Mouse (Mus musculus): ENCODE measurements around the gene Nfix. TPM values are rescaled to one million over a fixed set of nuclear protein-coding genes. Genes with fewer than 3 reads are reported as not detected.

The Nfix gene
- polyA plus RNA-seq, 1 experiment from 2014 or later, result 7.7 TPM

DNA sequence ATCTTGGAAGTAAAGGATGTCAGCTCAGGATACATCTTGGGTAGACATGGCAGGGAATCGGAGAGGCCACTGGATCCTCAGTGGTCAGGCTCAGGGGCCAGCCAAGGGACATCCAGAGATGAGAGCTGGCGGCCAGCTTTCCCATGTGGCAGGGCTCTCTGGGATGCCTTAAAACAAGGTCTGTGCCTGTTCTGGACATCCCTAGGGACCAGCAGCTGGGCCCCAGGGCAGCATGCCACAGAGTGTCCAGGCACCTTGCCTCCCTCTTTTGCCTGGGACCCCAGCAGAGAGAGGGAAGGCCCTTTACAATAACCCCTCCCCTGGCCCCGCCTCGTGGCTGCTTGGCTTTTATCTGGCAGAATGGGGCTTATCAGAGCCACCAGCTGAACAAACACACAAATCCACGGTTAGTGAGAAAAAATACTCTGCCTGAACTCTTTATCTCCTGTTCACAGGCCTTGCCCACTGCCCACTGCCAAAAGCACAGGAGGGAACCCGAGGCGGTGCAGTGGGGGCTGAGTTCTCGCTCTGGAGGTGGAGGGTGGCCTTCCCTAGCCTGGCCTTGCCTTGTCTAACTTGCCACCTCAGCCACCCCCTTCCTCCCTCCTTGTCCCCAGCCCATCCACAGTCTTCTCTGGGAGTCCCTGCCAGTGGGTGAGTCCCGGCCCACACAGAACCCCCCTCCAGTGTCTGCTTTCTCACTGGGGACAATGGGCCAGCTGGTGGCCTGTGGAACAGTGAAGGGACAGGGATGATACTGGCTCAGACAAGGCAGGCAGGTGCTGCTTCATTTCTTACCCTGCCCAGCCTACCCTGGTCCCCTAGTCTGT lies 69.4 kb downstream of the Nfix start:
- H3K9me3 ChIP-seq (ENCODE audit: control insufficient read depth, low read length), result no peaks in the 10 kb centered on the region
- H3K4me1 ChIP-seq (replicated peaks; ENCODE audit: control insufficient read depth, insufficient read depth, low read length), result peaks cover 29% of the 10 kb centered on the region
- no peak overlapping the region for H3K4me3 ChIP-seq (ENCODE audit: low read depth, low read length)
- peak overlapping the region; percentile 39 for H3K9ac ChIP-seq (ENCODE audit: low read length)
- H3K36me3 ChIP-seq (ENCODE audit: control insufficient read depth, insufficient read depth, low read length), result no peaks in the 10 kb centered on the region; the same call in 1 of the 2 replicates
- 41% methylated on average over 9 of the region's 9 CpGs for WGBS
- H3K4me2 ChIP-seq (ENCODE audit: low read depth, low read length, severe bottlenecking), result no peak overlapping the region
- ATAC-seq (replicated peaks; ENCODE audit: low FRiP score) (peak; percentile 42; the same call in 1 of the 2 replicates), DNase-seq (ENCODE audit: low spot score) (no peak)
- H3K27me3 ChIP-seq (ENCODE audit: control insufficient read depth, insufficient read depth, low read length), result 0 out of 2 replicates have a peak, but pooled peaks cover 6% of the 10 kb centered on the region
- H3K27ac ChIP-seq (ENCODE audit: low read depth, low read length), result peak overlapping the region; percentile 71

DNA sequence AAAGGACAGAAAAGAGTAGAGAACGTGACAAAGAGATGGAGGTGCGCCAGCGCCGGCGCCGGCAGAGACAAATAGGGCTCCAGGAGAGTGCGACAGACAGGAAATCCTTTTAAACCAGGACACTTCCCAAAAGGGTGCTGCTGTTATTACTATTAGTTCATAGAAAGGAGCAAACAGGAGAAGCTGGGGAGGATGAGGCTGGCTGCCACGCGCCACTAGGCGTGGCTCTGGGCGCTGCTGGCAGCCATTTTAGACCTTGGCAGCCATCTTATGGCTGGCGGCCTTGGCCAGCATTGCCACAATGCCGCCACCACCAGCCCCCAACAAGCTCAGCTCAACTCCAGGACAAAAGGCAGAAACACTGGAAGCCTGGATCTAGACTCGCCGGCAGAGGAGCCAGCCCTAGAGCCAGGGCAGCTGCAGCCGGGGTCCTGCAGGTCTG lies 70.2 kb downstream of the Nfix start:
- Histone ChIP-seq H3K9me3 (ENCODE audit: control insufficient read depth, low read length) (no peaks in the 10 kb centered on the region), H3K4me3 (ENCODE audit: low read depth, low read length) (no peak overlapping the region), H3K4me1 (replicated peaks; ENCODE audit: control insufficient read depth, insufficient read depth, low read length) (peaks cover 33% of the 10 kb centered on the region), H3K27ac (ENCODE audit: low read depth, low read length) (no peak overlapping the region), H3K9ac (ENCODE audit: low read length) (no peak overlapping the region; the same call in 1 of the 2 replicates), H3K36me3 (ENCODE audit: control insufficient read depth, insufficient read depth, low read length) (no peaks in the 10 kb centered on the region; the same call in 1 of the 2 replicates), H3K27me3 (ENCODE audit: control insufficient read depth, insufficient read depth, low read length) (0 out of 2 replicates have a peak, but pooled peaks cover 4% of the 10 kb centered on the region), H3K4me2 (ENCODE audit: low read depth, low read length, severe bottlenecking) (no peak overlapping the region)
- 92% methylated on average over 16 of the region's 16 CpGs for WGBS
- no peak for ATAC-seq (replicated peaks; ENCODE audit: low FRiP score)
- no peak for DNase-seq (ENCODE audit: low spot score)

GRCm38 (mm10) chr8:84728474-84728873 lies 71.7 kb downstream of the Nfix start:
- H3K36me3 ChIP-seq (ENCODE audit: control insufficient read depth, insufficient read depth, low read length), result no peaks in the 10 kb centered on the region; the same call in 1 of the 2 replicates
- 72% methylated on average over 3 of the region's 3 CpGs for WGBS
- no peak overlapping the region for H3K4me3 ChIP-seq (ENCODE audit: low read depth, low read length)
- peak overlapping the region; percentile 35 for H3K9ac ChIP-seq (ENCODE audit: low read length)
- no peak overlapping the region for H3K27ac ChIP-seq (ENCODE audit: low read depth, low read length)
- DNase-seq (ENCODE audit: low spot score), result no peak
- peaks cover 43% of the 10 kb centered on the region for H3K4me1 ChIP-seq (replicated peaks; ENCODE audit: control insufficient read depth, insufficient read depth, low read length)
- no peak; the same call in 1 of the 2 replicates for ATAC-seq (replicated peaks; ENCODE audit: low FRiP score)
- no peak overlapping the region for H3K4me2 ChIP-seq (ENCODE audit: low read depth, low read length, severe bottlenecking)
- no peaks in the 10 kb centered on the region for H3K9me3 ChIP-seq (ENCODE audit: control insufficient read depth, low read length)
- peaks cover 4% of the 10 kb centered on the region; the same call in 1 of the 2 replicates for H3K27me3 ChIP-seq (ENCODE audit: control insufficient read depth, insufficient read depth, low read length)

GRCm38 (mm10) chr8:84725941-84726259 lies 74.2 kb downstream of the Nfix start:
- Histone ChIP-seq H3K4me2 (ENCODE audit: low read depth, low read length, severe bottlenecking) (no peak overlapping the region), H3K27ac (ENCODE audit: low read depth, low read length) (no peak overlapping the region), H3K9me3 (ENCODE audit: control insufficient read depth, low read length) (no peaks in the 10 kb centered on the region), H3K4me3 (ENCODE audit: low read depth, low read length) (no peak overlapping the region), H3K27me3 (ENCODE audit: control insufficient read depth, insufficient read depth, low read length) (peaks cover 4% of the 10 kb centered on the region; the same call in 1 of the 2 replicates), H3K4me1 (replicated peaks; ENCODE audit: control insufficient read depth, insufficient read depth, low read length) (peaks cover 41% of the 10 kb centered on the region), H3K9ac (ENCODE audit: low read length) (peak overlapping the region; percentile 20; the same call in 1 of the 2 replicates), H3K36me3 (ENCODE audit: control insufficient read depth, insufficient read depth, low read length) (no peaks in the 10 kb centered on the region; the same call in 1 of the 2 replicates)
- DNase-seq (ENCODE audit: low spot score), result no peak
- 21% methylated on average over 3 of the region's 3 CpGs for WGBS
- ATAC-seq (replicated peaks; ENCODE audit: low FRiP score), result no peak

- H3K4me1 ChIP-seq (replicated peaks; ENCODE audit: control insufficient read depth, insufficient read depth, low read length), result peaks cover 35% of the 10 kb centered on the region
- peak overlapping the region; percentile 20; the same call in 1 of the 2 replicates for H3K9ac ChIP-seq (ENCODE audit: low read length)
- H3K4me2 ChIP-seq (ENCODE audit: low read depth, low read length, severe bottlenecking), result no peak overlapping the region
- H3K27me3 ChIP-seq (ENCODE audit: control insufficient read depth, insufficient read depth, low read length), result peaks cover 4% of the 10 kb centered on the region; the same call in 1 of the 2 replicates
- no peaks in the 10 kb centered on the region; the same call in 1 of the 2 replicates for H3K36me3 ChIP-seq (ENCODE audit: control insufficient read depth, insufficient read depth, low read length)
- no peak for ATAC-seq (replicated peaks; ENCODE audit: low FRiP score)
- 62% methylated on average over 10 of the region's 10 CpGs for WGBS
- DNase-seq (ENCODE audit: low spot score), result no peak
- no peak overlapping the region for H3K4me3 ChIP-seq (ENCODE audit: low read depth, low read length)
- no peaks in the 10 kb centered on the region for H3K9me3 ChIP-seq (ENCODE audit: control insufficient read depth, low read length)
- no peak overlapping the region for H3K27ac ChIP-seq (ENCODE audit: low read depth, low read length)
These were observed 74.8 kb downstream of the Nfix start for GRCm38 (mm10) chr8:84725246-84725940.

GRCm38 (mm10) chr8:84724683-84725082 lies 75.5 kb downstream of the Nfix start:
- no peaks in the 10 kb centered on the region; the same call in 1 of the 2 replicates for H3K36me3 ChIP-seq (ENCODE audit: control insufficient read depth, insufficient read depth, low read length)
- H3K4me2 ChIP-seq (ENCODE audit: low read depth, low read length, severe bottlenecking), result no peak overlapping the region
- H3K9me3 ChIP-seq (ENCODE audit: control insufficient read depth, low read length), result no peaks in the 10 kb centered on the region
- no peak overlapping the region for H3K27ac ChIP-seq (ENCODE audit: low read depth, low read length)
- WGBS, result 60% methylated on average over 9 of the region's 9 CpGs
- H3K4me1 ChIP-seq (replicated peaks; ENCODE audit: control insufficient read depth, insufficient read depth, low read length), result peaks cover 32% of the 10 kb centered on the region
- no peak overlapping the region for H3K4me3 ChIP-seq (ENCODE audit: low read depth, low read length)
- peak overlapping the region; percentile 16; the same call in 1 of the 2 replicates for H3K9ac ChIP-seq (ENCODE audit: low read length)
- DNase-seq (ENCODE audit: low spot score) (no peak), ATAC-seq (replicated peaks; ENCODE audit: low FRiP score) (no peak)
- peaks cover 7% of the 10 kb centered on the region; the same call in 1 of the 2 replicates for H3K27me3 ChIP-seq (ENCODE audit: control insufficient read depth, insufficient read depth, low read length)

GRCm38 (mm10) chr8:84723571-84723900 lies 76.6 kb downstream of the Nfix start:
- no peaks in the 10 kb centered on the region; the same call in 1 of the 2 replicates for H3K36me3 ChIP-seq (ENCODE audit: control insufficient read depth, insufficient read depth, low read length)
- 22% methylated on average over 7 of the region's 7 CpGs for WGBS
- no peak for ATAC-seq (replicated peaks; ENCODE audit: low FRiP score)
- peaks cover 30% of the 10 kb centered on the region for H3K4me1 ChIP-seq (replicated peaks; ENCODE audit: control insufficient read depth, insufficient read depth, low read length)
- no peak overlapping the region for H3K4me3 ChIP-seq (ENCODE audit: low read depth, low read length)
- peak overlapping the region; percentile 6 for H3K4me2 ChIP-seq (ENCODE audit: low read depth, low read length, severe bottlenecking)
- peaks cover 7% of the 10 kb centered on the region; the same call in 1 of the 2 replicates for H3K27me3 ChIP-seq (ENCODE audit: control insufficient read depth, insufficient read depth, low read length)
- no peak for DNase-seq (ENCODE audit: low spot score)
- peak overlapping the region; percentile 43; the same call in 1 of the 2 replicates for H3K9ac ChIP-seq (ENCODE audit: low read length)
- H3K27ac ChIP-seq (ENCODE audit: low read depth, low read length), result peak overlapping the region; percentile 58
- no peaks in the 10 kb centered on the region for H3K9me3 ChIP-seq (ENCODE audit: control insufficient read depth, low read length)

DNA sequence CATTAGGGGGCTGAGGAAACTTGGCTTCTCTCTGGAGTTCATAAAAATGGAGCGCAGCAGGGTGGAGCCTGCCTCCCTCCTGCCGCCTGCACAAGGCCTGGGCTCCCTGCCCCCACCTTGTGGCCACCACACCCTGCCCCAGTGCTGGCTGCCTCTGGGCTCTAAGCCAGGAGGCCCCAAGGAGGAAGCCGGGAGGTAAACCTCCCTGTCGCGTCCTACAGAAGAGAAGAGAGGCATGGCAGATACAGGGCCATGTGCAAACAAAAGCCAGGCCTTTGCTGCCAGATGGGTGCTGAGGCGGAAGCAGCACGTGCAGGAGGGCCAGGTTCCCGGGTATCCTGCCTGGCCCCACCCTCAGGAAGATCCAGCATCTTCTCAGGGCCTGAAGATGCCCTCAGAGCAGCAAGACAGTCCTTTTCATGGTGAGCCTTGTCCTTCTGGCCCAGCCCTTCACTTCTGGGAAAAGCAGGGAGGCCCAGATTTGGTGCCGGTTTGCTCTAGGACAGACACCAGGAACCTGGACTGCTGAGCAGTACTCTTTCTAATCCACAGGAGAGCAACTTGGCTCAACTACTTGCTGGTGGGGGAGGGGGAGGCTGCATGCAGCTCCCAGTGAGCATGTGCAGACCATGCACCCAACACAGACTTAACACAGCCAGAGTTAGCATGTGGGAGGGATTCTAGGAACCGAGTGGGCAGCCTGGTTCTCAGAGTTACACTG lies 77.1 kb downstream of the Nfix start, which contains the start of gene G430095P16Rik:
G430095P16Rik (plus strand) TSS at position 158 of the 721 bp plus-strand sequence.
- peak; percentile 76 for DNase-seq (ENCODE audit: low spot score)
- H3K36me3 ChIP-seq (ENCODE audit: control insufficient read depth, insufficient read depth, low read length), result no peaks in the 10 kb centered on the region; the same call in 1 of the 2 replicates

More for the DNA sequence above, 77.1 kb downstream of the Nfix start, which contains the start of gene G430095P16Rik:
- H3K27ac ChIP-seq (ENCODE audit: low read depth, low read length), result peak within 1 kb of the TSS; percentile 58
- peaks cover 25% of the 10 kb centered on the region for H3K4me1 ChIP-seq (replicated peaks; ENCODE audit: control insufficient read depth, insufficient read depth, low read length)
- 18% methylated on average over 10 of the region's 10 CpGs for WGBS
- H3K4me3 ChIP-seq (ENCODE audit: low read depth, low read length), result no peak within 1 kb of the TSS
- ATAC-seq (replicated peaks; ENCODE audit: low FRiP score), result peak; percentile 76
- peaks cover 7% of the 10 kb centered on the region; the same call in 1 of the 2 replicates for H3K27me3 ChIP-seq (ENCODE audit: control insufficient read depth, insufficient read depth, low read length)
- H3K4me2 ChIP-seq (ENCODE audit: low read depth, low read length, severe bottlenecking), result peak within 1 kb of the TSS; percentile 6
- no peaks in the 10 kb centered on the region for H3K9me3 ChIP-seq (ENCODE audit: control insufficient read depth, low read length)
- peak within 1 kb of the TSS; percentile 43 for H3K9ac ChIP-seq (ENCODE audit: low read length)
